8 mouse cellular contexts compared by ENCODE assay signal in the genomic region with DNA sequence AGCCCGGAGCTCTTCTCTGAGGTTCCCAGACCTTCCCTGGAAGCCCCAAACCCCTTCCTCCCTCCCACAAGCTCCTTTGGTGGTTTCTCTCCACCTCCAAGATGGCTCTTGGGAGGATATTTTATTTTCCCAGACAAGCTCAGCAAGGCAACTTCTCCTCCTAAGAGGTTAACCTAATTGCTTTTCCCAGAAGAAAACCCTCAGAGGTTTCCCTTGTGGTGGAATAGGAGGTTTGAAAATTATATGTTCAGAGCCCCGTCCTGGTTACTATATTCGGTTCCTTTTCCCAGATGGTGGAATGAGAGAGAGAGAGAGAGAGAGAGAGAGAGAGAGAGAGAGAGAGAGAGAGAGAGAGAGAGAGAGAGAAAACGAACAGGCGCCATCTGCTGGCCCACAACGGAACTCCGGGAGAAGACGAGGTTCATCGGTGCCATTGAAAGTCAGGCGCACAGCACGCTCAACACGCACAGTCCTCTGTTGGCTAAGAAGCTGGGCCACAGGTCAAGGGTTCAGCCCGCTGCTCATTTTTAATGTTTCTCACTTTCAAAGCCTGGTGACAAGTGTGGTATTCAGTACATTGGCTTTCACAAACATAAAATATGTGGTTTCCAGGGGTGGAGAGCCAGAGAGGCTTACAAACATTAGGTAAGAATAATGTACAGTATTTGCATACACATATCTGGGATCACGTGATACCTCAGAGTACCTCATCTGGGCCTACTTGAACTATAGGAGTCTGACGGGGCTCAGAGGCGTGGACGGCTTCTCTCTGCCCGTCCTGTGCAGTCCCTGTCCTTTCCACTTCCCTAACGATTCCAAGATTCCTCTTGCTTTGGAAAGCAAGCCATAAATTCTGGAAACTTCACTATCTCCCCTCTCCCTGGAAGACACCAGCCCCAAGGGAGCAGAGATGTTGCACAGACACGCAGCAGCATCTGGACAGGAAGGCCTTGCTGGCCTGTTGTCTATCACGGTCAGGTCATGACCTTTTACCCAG. TPM values are rescaled to one million over a fixed set of nuclear protein-coding genes. Genes with fewer than 3 reads are reported as not detected.
DNase-seq lines count a peak whose midpoint lies in the region; ATAC-seq lines count a peak whose summit lies in the region.

No protein-coding gene starts in this region.

- peak overlapping the region; percentile 52; the same call in 1 of the 2 replicates for H3K27ac ChIP-seq in limb, embryonic 13.5 days
- no peak overlapping the region for H3K27ac ChIP-seq in midbrain, embryonic 15.5 days
- peak overlapping the region; percentile 76 for H3K27ac ChIP-seq in stomach, embryonic 16.5 days (ENCODE audit: low read length)

- no peak overlapping the region for H3K4me2 ChIP-seq in limb, embryonic 13.5 days (replicated peaks)
- H3K4me2 ChIP-seq in midbrain, embryonic 15.5 days, result no peak overlapping the region
- no peak overlapping the region for H3K4me2 ChIP-seq in stomach, embryonic 16.5 days (ENCODE audit: low read depth, low read length)

- H3K36me3 ChIP-seq in limb, embryonic 13.5 days, result no peaks in the 10 kb centered on the region
- H3K36me3 ChIP-seq in midbrain, embryonic 15.5 days (replicated peaks), result no peaks in the 10 kb centered on the region
- no peaks in the 10 kb centered on the region for H3K36me3 ChIP-seq in stomach, embryonic 16.5 days (ENCODE audit: control insufficient read depth, insufficient read depth, low read length)

- H3K9me3 ChIP-seq in limb, embryonic 13.5 days, result no peaks in the 10 kb centered on the region
- no peaks in the 10 kb centered on the region for H3K9me3 ChIP-seq in midbrain, embryonic 15.5 days
- H3K9me3 ChIP-seq in stomach, embryonic 16.5 days (replicated peaks; ENCODE audit: control insufficient read depth, low read length), result no peaks in the 10 kb centered on the region

- peak; percentile 62 for DNase-seq in right cerebral cortex, adult 18-20 months
- DNase-seq in right cerebral cortex, postnatal 25 days, result no peak
- DNase-seq in cerebellum, adult 8-10 months, result peak; percentile 59
- peak; percentile 85 for DNase-seq in forelimb bud, embryonic 11.5 days (ENCODE audit: low read depth, low spot score)

- peak; percentile 50 for ATAC-seq in inflammation-experienced regulatory T-cells, adult 6 months
- no peak for ATAC-seq in limb, embryonic 13.5 days (ENCODE audit: low FRiP score, low read depth)
- peak; percentile 42 for ATAC-seq in midbrain, embryonic 15.5 days (replicated peaks)
- ATAC-seq in stomach, embryonic 16.5 days (ENCODE audit: insufficient read depth, low FRiP score), result peak; percentile 68

- no peaks in the 10 kb centered on the region for H3K27me3 ChIP-seq in limb, embryonic 13.5 days
- H3K27me3 ChIP-seq in midbrain, embryonic 15.5 days (replicated peaks), result 0 out of 2 replicates have a peak, but pooled peaks cover 2% of the 10 kb centered on the region
- no peaks in the 10 kb centered on the region for H3K27me3 ChIP-seq in stomach, embryonic 16.5 days (ENCODE audit: control insufficient read depth, insufficient read depth, low read length)

- WGBS in limb, embryonic 13.5 days, result 36% methylated on average over 20 of the region's 21 CpGs
- WGBS in midbrain, embryonic 15.5 days, result 48% methylated on average over 21 of the region's 21 CpGs
- WGBS in stomach, embryonic 16.5 days, result 29% methylated on average over 21 of the region's 21 CpGs

- no peak overlapping the region for H3K4me3 ChIP-seq in limb, embryonic 13.5 days
- H3K4me3 ChIP-seq in midbrain, embryonic 15.5 days, result no peak overlapping the region
- no peak overlapping the region for H3K4me3 ChIP-seq in stomach, embryonic 16.5 days (replicated peaks; ENCODE audit: low read length)

- H3K4me1 ChIP-seq in limb, embryonic 13.5 days, result peaks cover 13% of the 10 kb centered on the region
- no peaks in the 10 kb centered on the region for H3K4me1 ChIP-seq in midbrain, embryonic 15.5 days
- peaks cover 15% of the 10 kb centered on the region; the same call in 1 of the 2 replicates for H3K4me1 ChIP-seq in stomach, embryonic 16.5 days (ENCODE audit: control insufficient read depth, insufficient read depth, low read length)

- no peak overlapping the region for H3K9ac ChIP-seq in limb, embryonic 13.5 days
- H3K9ac ChIP-seq in midbrain, embryonic 15.5 days, result no peak overlapping the region
- no peak overlapping the region for H3K9ac ChIP-seq in stomach, embryonic 16.5 days (ENCODE audit: low read length)

RNA-seq across cellular contexts. Expression of a gene that starts 33.7 kb away (rescaled TPM):
- polyA plus RNA-seq in inflammation-experienced regulatory T-cells, adult 6 months (2017; shearing (Covaris generic)), result 100 to 1,000 TPM; 109 to 177 (median 123) TPM
- 134 and 146 TPM in 2 replicates for polyA plus RNA-seq in limb, embryonic 13.5 days (2015; fragmentation: Nextera tagmentation; extraction: Ambion mirVana)
- polyA plus RNA-seq in midbrain, embryonic 15.5 days (2015; fragmentation: Nextera tagmentation; extraction: Ambion mirVana), result 37.1 and 41.4 TPM in 2 replicates
- polyA plus RNA-seq in stomach, embryonic 16.5 days (2015; fragmentation: Nextera tagmentation; extraction: Ambion mirVana), result 137 and 140 TPM in 2 replicates
